Mouse (Mus musculus): ENCODE results near the gene Acer2.
A peak's percentile ranks its signal among the peaks of the same experiment; 100 is the strongest.

The Acer2 gene

GRCm38 (mm10) chr4:86897411-86897810, 23.2 kb downstream of the Acer2 start:
- no peak for DNase-seq

DNA sequence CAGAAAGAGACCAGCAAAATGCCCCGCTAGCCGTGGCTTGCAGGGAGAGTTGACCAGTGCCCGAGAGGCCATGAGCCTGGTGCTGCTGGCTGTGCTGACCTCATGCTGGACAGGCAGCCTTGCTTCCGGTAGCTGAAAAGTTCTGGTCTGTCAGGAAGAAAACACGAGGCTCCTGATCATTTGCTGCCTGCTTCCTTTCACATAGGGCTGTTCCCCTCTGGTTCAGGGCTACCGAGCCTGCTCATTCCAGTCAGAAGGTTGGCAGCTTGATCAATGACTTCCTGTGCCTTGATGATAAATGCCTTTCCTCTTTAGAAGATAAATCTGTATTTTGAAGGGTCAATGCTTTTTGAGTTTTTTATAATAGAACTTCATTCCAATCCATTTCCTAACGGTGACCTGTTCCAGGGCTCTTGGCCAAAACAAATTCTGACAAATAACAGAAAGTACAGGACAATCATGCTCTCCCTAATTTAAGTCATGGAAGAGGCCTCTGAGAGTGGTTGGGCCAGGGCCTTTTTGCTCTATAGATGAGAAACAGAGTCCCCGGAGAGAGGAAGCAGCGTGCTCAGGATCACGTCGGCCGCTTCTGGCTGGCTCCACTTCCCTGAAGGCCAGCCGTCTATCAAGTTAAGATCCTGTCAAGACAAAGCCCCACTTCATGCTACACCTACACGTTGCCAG, 24.7 kb downstream of the Acer2 start:
- no peak for DNase-seq

DNA sequence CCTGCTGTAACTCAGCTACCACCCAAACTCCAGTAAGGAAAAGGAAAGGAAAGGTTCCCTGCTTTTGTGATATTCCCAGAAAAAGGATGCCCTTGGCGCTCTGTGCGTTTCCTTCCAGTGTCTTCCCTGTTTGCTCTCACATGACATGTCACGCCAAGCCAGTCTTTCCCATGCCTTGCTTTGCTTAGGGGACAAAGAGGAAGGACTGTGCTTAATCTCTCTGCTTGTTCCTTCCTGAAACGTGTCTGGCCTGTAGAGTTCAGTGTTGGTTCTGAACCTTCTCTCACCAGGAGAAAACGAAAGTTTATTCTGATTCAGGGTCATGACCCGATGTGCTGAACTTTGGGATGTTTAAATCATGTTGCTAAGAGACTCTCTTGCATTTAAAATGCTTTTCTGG, 28.2 kb downstream of the Acer2 start:
- DNase-seq, result no peak

- DNase-seq, result no peak
Observed at GRCm38 (mm10) chr4:86904969-86905368, 30.8 kb downstream of the Acer2 start.

DNA sequence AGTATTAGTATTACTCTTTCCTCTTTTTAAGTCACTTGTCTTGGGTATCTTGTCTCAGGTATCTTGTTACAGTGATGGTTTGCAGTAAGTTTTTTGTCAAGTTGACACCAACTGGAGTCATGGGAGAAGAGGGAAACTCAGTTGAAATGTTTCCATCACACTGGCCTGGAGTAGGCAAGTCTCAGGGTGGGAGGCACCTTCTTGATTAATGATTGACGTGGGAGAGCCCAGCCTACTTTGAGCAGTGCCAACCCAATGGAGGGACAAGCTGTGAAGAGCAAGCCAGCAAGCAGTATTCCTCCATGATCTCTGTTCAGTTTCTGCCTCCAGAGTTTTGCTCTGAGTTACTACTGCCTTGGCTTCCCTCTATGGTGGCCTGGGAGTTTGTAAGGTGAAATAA, 31.7 kb downstream of the Acer2 start:
- no peak for DNase-seq

DNA sequence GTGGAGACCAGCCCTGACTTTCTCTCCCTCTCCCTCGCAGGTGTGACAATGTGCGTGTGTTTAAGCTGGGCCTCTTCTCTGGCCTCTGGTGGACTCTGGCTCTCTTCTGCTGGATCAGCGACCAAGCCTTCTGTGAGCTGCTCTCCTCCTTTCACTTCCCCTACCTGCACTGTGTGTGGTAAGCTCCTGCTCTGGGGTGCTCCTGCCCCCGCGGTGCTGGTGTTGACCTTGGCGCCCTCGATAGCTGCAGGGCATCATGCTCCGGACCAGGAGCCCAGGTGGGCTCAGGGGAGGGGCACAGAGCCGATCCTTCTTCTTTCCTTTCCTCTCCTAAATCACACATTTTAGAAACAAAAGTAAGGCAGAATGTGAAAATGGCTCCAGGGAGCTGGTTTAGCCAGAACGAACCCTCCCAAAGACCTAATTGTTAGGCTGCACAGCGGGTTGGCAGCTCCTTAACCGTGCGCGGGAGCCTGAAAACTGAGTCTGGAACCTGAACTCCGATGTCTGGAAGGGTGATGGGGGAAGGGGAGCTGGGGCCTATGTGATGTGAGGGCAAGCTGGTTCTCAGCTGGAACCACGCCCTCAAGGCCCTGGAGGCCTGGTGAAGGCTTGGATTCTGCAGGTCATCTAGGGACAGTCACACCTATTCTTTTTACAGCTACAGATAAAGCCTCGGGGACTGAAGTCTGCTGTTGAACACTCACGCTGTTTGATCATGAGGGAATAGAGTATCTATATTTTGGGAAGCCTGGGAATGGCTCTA, 37.6 kb downstream of the Acer2 start:
- DNase-seq, result no peak

GRCm38 (mm10) chr4:86912757-86913156, 38.6 kb downstream of the Acer2 start:
- no peak for DNase-seq

DNA sequence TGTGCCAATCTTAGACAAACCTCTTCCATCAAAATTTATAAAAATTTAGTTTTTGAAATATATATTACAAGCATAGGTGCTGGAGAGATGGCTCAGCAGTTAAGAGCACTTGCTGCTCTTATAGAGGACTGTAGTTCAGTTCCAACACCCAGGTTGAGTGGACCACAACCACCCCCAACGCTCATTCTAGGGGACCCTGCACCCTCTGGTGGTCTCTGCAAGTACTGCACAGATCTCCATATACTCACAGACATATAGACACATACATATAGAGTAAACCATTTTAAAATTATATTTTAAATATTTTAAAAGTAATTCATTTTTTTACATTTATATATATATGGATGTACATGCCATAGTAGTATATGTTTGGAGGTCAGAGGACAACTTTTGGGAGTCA, 41.9 kb downstream of the Acer2 start:
- no peak for DNase-seq

GRCm38 (mm10) chr4:86923476-86924055, 49.4 kb downstream of the Acer2 start:
- DNase-seq, result no peak

GRCm38 (mm10) chr4:86924804-86925458, 50.7 kb downstream of the Acer2 start:
- peak; percentile 88 to 93 for DNase-seq

DNA sequence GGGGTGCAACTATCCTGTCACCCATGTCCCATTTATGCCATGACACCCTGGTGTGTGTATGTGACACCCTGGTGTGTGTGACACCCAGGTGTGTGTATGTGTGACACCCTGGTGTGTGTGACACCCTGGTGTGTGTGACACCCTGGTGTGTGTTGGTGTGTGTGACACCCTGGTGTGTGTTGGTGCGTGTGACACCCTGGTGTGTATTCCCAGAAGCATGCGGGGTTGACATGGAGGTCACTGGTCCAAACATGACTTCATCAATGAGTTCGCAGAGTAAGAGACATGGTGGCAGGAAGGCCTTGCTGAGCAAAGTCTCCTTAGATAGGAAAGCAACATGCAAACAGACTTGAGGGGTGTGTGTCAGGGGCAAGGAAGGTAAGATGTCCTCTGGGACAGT, 52.8 kb downstream of the Acer2 start:
- DNase-seq, result no peak

DNA sequence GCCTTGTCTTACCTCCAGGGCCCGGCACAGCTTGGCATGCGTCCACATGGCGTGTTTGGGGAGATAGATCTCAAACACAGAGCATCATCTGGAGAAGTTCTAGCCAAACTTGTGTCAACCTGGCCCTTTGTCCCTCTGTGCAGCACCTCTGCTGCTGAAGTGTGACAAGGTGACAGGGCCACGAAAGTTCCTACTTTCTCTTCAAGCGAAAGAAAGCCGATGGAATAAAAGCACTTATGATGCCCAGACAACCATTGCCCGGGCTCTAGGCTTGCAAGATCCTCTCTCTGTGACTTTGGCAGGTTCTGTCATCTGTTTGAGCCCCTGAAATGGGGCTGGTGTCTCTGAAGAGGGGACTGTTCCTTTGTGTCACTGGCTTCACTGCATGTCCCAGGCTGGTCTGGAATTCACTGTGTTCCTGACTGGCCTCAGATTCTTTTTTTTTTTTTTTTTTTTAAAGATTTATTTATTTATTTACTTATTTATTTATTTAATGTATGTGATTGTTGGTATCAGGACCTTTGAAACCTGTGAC, 56.0 kb downstream of the Acer2 start:
- peak; percentile 32 to 35 for DNase-seq

DNA sequence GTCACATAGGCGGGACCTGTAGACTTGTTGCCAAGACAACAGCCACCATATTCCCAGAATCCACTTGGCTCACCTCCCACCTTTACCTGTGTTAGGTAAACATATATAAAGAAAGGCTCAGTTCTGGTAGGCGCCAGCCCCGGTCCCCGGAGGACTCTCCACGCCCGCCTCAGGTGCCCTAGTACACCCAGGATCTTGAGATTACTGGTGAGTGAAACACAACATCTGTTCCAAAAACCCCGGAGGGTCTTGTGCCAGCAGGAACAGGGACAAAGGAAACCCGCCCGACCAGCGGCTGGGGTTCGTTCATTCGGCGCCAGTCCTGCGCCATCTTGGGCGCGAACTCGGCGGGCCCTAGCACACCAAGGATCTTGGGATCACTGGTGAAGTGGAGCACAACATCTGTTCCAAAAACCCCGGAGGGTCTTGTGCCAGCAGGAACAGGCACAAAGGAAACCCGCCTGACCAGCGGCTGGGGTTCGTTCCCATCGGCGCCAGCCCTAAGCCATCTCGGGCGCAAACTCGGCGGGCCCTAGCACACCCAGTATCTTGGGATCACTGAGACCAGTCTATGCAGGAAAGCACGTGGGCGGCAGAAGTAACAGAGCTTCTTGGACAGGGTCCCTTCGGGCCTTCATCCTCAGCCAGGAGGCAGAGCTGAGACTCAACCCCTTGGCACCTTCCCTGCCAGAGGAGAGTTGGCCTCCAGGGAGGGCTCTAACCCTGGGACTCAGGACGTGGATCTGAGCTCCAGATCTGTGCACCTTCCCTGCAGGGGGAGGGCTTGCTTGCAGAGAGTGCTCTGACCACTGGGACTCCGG, 56.6 kb downstream of the Acer2 start:
- DNase-seq, result peak; percentile 68 to 75

DNA sequence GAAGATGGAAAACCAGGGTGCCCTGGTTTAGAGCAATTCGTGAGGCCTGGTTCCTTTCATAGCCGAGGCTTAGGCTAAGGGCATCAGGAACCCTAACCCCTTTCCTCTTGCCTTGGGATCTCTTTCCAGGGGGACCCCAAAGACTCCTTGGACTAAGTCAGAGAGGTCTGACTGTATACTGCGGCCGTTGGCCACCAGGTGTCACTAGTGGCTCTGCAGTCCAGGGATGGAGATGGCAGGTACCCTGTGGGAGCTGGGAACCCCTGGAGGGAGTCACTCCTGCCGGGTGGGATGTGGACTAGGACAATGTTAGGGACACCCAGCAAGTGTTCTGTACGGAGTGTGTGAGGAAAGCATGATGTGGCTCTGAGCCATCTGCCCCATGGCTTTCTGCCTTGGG, 58.8 kb downstream of the Acer2 start:
- DNase-seq, result peak; percentile 26 to 36

DNA sequence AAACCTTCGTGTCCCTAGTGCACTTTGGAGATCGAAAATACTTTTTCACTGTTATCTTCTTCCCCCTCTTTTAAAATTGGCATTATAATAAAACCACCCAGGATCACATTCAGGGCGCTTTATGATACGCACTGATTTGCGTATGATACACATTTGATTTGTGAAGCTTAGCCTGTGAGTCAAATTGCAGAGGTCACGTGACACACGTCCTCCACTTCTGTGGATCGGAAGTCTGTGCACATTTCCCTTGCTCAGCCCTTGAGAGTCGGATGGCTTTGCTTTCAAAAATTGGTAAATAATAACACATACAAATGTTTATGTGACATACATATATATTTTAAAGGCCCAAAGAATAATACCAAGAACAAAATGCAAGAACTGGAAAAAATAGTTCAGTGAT, 62.0 kb downstream of the Acer2 start:
- no peak for DNase-seq

- no peak for DNase-seq
Observed at GRCm38 (mm10) chr4:86936706-86937105, 62.5 kb downstream of the Acer2 start.

GRCm38 (mm10) chr4:86942656-86943055, 68.5 kb downstream of the Acer2 start:
- peak in 1 of 2 experiments; percentile 49 for DNase-seq

GRCm38 (mm10) chr4:86943296-86943695, 69.1 kb downstream of the Acer2 start:
- no peak for DNase-seq

GRCm38 (mm10) chr4:86948794-86949193, 74.6 kb downstream of the Acer2 start:
- no peak for DNase-seq

GRCm38 (mm10) chr4:86953519-86953918, 79.3 kb downstream of the Acer2 start:
- peak; percentile 37 to 53 for DNase-seq

DNA sequence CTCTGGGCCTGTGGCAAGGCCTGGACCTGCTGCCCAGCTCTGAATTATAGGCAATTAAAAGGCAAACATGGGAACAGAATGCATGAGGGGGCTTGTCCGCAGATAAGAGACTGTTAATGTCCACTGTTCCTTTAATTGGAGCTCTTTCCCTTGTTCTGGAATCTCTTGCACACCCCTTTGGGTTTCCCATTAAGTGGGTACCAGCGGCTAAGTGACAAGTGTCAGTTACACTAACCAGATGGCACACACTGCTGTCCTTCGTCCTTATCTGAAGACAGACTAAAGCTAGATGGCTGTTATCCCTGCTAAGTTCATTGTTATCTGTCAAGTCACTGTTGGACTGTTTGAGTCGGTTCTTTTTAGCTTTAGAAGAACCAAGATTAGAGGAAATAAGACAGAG, 81.3 kb downstream of the Acer2 start:
- no peak for DNase-seq

Measured in cerebellum, postnatal 10 days (tissue).